Mouse (Mus musculus) stomach, embryonic 15.5 days (tissue): ENCODE measurements around the gene Ihh. TPM values are rescaled to one million over a fixed set of nuclear protein-coding genes. Genes with fewer than 3 reads are reported as not detected.

Experiments
- ATAC-seq: fragments of 200-750 bp; cut with Nextera tagmentation; 2 replicates; pipeline ENCODE4 v1.8.0; 2017; ENCODE audit warnings: low read depth, moderate number of reproducible peaks, moderate TSS enrichment; ENCODE audit not compliant: insufficient read depth, low FRiP score
- H3K27ac ChIP-seq: fragments of 300-500 bp; sonication (generic); 2 replicates; pipeline ENCODE4 v1.5.1; 2015; ENCODE audit warnings: mild to moderate bottlenecking, inconsistent platforms
- H3K27me3 ChIP-seq: fragments of 300-500 bp; sonication (generic); replicated peaks from 2 replicates; pipeline ENCODE4 v1.6.1; 2015; ENCODE audit warnings: inconsistent platforms
- H3K36me3 ChIP-seq: fragments of 300-500 bp; sonication (generic); 2 replicates; pipeline ENCODE4 v1.6.1; 2015; ENCODE audit warnings: inconsistent platforms
- H3K4me1 ChIP-seq: fragments of 300-500 bp; sonication (generic); 2 replicates; pipeline ENCODE4 v1.6.1; 2015; ENCODE audit warnings: inconsistent platforms
- H3K4me2 ChIP-seq: fragments of 300-500 bp; sonication (generic); 2 replicates; pipeline ENCODE4 v1.6.1; 2015; ENCODE audit warnings: mild to moderate bottlenecking, inconsistent platforms
- H3K4me3 ChIP-seq: fragments of 300-500 bp; sonication (generic); replicated peaks from 2 replicates; pipeline ENCODE4 v1.5.1; 2015; ENCODE audit warnings: inconsistent platforms
- H3K9ac ChIP-seq: fragments of 300-500 bp; sonication (generic); 2 replicates; pipeline ENCODE4 v1.6.1; 2015; ENCODE audit warnings: inconsistent platforms
- H3K9me3 ChIP-seq: fragments of 300-500 bp; sonication (generic); 2 replicates; pipeline ENCODE4 v1.6.1; 2016; ENCODE audit warnings: inconsistent platforms
- WGBS: fragments of 180-500 bp; shearing (Covaris S2); methylation state at CpG from one replicate; pipeline ENCODE4 v1.1.7; 2015; 5-methylcytosine and 5-hydroxymethylcytosine counted together
- polyA plus RNA-seq: library from polyadenylated mRNA; unstranded; fragments of >200 nt; fragmentation: Nextera tagmentation; extraction: Ambion mirVana; gene quantifications from 2 replicates; pipeline ENCODE4 v1.2.1, GENCODE M21; 2015

The Ihh gene
- polyA plus RNA-seq, 1 experiment from 2014 or later = 24.3 TPM

DNA sequence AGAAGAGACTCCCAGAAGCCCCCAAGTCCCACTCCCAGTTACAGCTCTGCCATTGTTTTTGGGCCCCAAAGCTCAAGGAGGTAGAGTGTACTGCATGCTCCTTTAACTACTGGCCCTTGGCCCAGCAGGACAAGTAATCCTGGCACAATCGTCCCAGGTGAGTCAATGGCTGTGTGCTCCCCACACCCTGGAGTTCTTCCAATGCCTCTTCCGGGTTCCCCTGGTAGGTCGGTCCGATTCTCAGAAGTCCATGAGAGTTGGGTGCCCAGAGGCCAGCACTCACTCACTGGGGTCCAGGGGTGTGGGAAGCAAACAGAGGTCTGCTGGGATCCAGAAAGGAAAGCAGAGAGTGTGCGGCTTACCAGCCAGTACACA lies 11.4 kb upstream of the Ihh start:
- Histone ChIP-seq H3K4me3 (no peak overlapping the region), H3K9ac (no peak overlapping the region), H3K36me3 (no peaks in the 10 kb centered on the region), H3K9me3 (no peaks in the 10 kb centered on the region), H3K4me2 (peak overlapping the region; percentile 12; the same call in 1 of the 2 replicates), H3K27me3 (no peaks in the 10 kb centered on the region), H3K4me1 (peaks cover 10% of the 10 kb centered on the region), H3K27ac (peak overlapping the region; percentile 80)
- WGBS = 66% methylated on average over 5 of the region's 5 CpGs
- peak; percentile 45; the same call in 1 of the 2 replicates for ATAC-seq

DNA sequence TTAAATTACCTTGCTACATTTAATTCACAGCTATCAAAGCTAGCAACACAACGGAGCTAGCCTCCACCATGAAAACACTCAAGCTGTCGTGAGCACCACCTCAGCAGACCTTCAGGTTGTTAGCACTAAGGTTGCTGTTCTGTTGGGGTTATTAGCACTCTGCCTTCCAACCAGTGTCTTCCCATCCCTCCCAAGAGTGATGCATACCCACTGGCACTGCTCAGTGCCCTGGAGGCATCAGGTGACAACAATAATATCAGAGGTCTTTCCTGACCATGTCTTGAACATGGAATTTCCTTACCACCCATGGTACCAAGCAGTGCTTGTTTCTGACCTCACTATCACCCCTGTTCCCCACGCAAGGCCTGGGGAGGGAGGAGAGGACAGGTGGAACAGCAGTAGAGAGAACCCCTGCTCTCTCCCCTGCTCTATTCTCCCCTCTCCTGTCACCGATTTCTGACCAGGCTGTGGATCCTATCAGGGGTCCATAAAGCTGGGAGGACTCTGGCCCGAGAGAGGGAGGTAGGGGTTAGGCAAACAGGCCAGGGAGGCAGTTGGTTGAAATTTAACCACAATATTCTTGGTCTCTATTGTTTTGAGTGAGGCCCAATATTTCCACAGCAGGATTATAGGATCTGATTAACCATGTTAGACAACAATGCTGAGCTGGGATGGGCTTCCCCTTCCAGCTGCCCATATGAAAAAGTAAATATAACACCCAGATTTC lies 10.8 kb upstream of the Ihh start:
- Histone ChIP-seq H3K36me3 (no peaks in the 10 kb centered on the region), H3K4me3 (no peak overlapping the region), H3K4me1 (peaks cover 5% of the 10 kb centered on the region), H3K27ac (peak overlapping the region; percentile 80), H3K9me3 (no peaks in the 10 kb centered on the region), H3K27me3 (no peaks in the 10 kb centered on the region), H3K9ac (no peak overlapping the region), H3K4me2 (peak overlapping the region; percentile 13; the same call in 1 of the 2 replicates)
- ATAC-seq = peak; percentile 75
- WGBS = 63% methylated on average over 5 of the region's 5 CpGs

DNA sequence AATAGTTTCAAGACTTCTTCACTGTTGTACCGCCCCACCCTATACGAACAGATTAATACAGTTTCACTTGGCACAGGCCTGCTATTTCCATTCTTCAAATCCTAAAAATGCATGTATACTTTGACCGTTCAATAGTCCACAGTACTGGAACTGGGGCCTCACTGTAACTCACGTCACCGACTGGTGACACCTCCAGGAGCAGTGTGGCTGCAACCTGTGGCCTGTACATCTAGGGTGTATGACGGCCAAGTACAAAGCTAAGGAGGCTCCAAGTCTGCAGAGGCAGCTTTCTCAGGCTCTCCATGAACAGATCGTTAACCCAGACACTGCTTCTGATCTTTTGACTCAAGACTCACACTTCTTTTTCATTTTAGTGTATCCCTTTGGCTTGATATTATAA lies 10.2 kb upstream of the Ihh start:
- WGBS = 78% methylated on average over 7 of the region's 7 CpGs
- Histone ChIP-seq H3K4me2 (no peak overlapping the region), H3K4me1 (peaks cover 5% of the 10 kb centered on the region), H3K9me3 (no peaks in the 10 kb centered on the region), H3K4me3 (no peak overlapping the region), H3K27me3 (no peaks in the 10 kb centered on the region; the same call in 1 of the 2 replicates), H3K36me3 (no peaks in the 10 kb centered on the region), H3K9ac (no peak overlapping the region), H3K27ac (peak overlapping the region; percentile 80)
- 0 out of 2 replicates have a peak, but pooled peaks have one; percentile 20 for ATAC-seq

DNA sequence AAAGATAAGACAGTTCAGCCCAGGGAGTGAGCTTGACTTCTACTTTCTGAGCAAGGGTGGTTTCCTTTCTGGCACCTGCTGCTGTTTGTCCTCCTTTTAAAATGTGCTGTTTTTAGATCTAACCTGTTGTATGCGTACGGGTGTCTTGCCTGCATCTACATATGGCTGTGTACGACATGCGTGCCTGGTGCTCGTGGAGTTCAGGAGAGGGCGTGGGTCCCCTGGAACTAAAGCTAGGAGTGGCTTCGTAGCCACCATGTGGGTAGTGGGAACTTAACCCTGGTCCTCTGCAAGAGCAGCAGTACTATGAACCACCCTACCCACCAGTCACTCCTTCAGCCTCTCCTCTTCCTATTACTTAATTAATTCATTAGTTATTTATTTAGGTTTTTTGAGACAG lies 8.6 kb upstream of the Ihh start:
- Histone ChIP-seq H3K27me3 (peaks cover 4% of the 10 kb centered on the region), H3K4me3 (no peak overlapping the region), H3K9ac (no peak overlapping the region), H3K27ac (peak overlapping the region; percentile 51), H3K36me3 (no peaks in the 10 kb centered on the region), H3K9me3 (no peaks in the 10 kb centered on the region), H3K4me2 (no peak overlapping the region), H3K4me1 (peaks cover 5% of the 10 kb centered on the region)
- no peak for ATAC-seq
- 83% methylated on average over 7 of the region's 7 CpGs for WGBS

DNA sequence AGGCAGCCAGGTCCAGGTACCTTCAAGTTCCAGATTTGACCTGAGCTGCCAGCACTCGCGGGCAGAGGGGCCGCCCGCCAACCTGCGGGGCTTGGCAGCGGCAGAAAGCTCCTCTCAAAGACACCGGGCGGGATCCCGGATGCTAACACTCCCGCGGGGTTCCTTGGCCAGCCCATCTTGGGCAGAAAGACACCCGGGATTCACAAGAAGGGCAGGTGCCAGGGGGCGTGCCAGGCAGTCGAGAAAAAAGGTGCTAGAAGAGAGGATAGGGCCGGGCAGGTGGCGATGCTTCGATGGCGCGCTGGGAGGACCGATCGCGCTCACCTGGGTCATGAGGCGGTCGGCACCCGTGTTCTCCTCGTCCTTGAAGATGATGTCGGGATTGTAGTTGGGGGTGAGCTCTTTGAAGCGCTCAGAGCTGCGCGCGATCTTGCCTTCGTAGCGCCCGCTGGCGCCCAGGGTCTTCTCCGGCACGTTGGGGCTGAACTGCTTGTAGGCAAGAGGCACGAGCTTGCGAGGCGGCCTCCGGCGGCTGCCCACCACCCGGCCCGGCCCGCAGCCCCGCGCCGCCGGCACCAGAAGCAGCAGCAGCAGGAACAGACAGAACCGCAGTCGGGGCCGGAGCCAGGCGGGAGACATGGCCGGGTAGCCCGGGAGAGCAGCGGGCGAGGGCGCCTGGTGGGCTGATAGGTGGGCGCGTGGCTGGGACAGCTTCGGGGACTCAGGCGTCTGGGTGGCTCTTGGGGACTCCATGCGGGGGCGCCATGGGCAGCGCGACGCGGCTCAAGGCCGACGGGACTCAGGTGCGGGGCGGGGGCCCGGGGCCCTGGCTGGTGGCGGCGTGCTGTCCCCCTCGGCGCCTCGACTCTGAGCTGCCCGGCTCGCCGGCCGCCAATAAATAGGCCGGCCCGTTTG lies 639 bp downstream of the Ihh start:
- H3K27me3 ChIP-seq = peaks cover 85% of the 10 kb centered on the region
- H3K4me2 ChIP-seq = peak overlapping the region; percentile 80
- no peaks in the 10 kb centered on the region for H3K36me3 ChIP-seq
- H3K9ac ChIP-seq = 0 out of 2 replicates have a peak overlapping the region, but pooled peaks have one; percentile 9
- WGBS = 1% methylated on average over 78 of the region's 84 CpGs
- peaks cover 29% of the 10 kb centered on the region for H3K4me1 ChIP-seq
- H3K4me3 ChIP-seq = peak overlapping the region; percentile 49
- peak; percentile 5; the same call in 1 of the 2 replicates for ATAC-seq
- H3K9me3 ChIP-seq = no peaks in the 10 kb centered on the region
- H3K27ac ChIP-seq = peak overlapping the region; percentile 78

DNA sequence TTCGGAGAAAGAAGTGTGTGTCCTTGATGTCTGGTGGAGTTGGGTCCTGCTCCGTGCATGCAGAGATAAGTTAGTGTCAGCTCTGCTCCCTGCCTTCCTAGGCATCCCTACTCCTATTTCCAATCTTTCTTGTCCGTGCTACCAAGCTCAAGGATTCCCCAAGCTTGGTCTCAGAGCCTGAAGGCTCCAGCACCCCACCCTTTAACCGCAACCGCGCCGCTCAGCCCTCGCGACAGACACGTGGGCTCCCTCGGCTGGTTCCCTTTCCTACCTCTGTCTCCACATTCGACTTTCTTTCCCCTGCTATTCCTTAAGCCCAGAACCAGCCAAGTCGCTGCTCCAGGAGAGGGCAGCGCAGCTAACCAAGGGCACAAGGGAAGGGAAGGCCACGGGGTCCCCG lies 1.4 kb downstream of the Ihh start:
- H3K27ac ChIP-seq = peak overlapping the region; percentile 78
- WGBS = 2% methylated on average over 16 of the region's 16 CpGs
- no peaks in the 10 kb centered on the region for H3K36me3 ChIP-seq
- peaks cover 81% of the 10 kb centered on the region for H3K27me3 ChIP-seq
- H3K4me1 ChIP-seq = peaks cover 29% of the 10 kb centered on the region
- peak overlapping the region; percentile 9; the same call in 1 of the 2 replicates for H3K9ac ChIP-seq
- H3K4me2 ChIP-seq = 0 out of 2 replicates have a peak overlapping the region, but pooled peaks have one; percentile 8
- ATAC-seq = no peak
- H3K9me3 ChIP-seq = no peaks in the 10 kb centered on the region
- H3K4me3 ChIP-seq = peak overlapping the region; percentile 49

DNA sequence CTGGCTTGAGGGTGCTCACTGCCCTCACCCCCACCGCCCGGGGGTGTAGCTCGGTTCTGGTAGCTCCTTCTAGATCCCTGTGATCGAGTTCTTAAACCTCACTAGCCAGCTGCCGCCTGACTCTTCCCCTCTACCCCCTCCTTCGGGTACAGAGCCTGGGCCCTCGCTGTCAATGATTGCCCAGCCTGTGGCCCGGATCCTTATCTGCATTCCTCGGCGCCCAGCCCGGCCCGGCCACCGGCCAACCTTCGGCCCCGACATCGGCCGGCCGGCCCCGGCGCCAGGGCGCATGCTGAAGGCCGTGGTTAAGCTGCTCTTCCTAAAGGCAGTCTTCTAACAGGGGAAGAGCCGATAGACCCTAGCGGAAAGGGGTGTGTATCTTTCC lies 1.8 kb downstream of the Ihh start:
- H3K9ac ChIP-seq = peak overlapping the region; percentile 9; the same call in 1 of the 2 replicates
- H3K27me3 ChIP-seq = peaks cover 81% of the 10 kb centered on the region
- peaks cover 29% of the 10 kb centered on the region for H3K4me1 ChIP-seq
- no peak; the same call in 1 of the 2 replicates for ATAC-seq
- peak overlapping the region; percentile 19; the same call in 1 of the 2 replicates for H3K4me2 ChIP-seq
- no peaks in the 10 kb centered on the region for H3K9me3 ChIP-seq
- H3K27ac ChIP-seq = peak overlapping the region; percentile 78; the same call in 1 of the 2 replicates
- no peaks in the 10 kb centered on the region for H3K36me3 ChIP-seq
- peak overlapping the region; percentile 49 for H3K4me3 ChIP-seq
- 3% methylated on average over 24 of the region's 24 CpGs for WGBS

DNA sequence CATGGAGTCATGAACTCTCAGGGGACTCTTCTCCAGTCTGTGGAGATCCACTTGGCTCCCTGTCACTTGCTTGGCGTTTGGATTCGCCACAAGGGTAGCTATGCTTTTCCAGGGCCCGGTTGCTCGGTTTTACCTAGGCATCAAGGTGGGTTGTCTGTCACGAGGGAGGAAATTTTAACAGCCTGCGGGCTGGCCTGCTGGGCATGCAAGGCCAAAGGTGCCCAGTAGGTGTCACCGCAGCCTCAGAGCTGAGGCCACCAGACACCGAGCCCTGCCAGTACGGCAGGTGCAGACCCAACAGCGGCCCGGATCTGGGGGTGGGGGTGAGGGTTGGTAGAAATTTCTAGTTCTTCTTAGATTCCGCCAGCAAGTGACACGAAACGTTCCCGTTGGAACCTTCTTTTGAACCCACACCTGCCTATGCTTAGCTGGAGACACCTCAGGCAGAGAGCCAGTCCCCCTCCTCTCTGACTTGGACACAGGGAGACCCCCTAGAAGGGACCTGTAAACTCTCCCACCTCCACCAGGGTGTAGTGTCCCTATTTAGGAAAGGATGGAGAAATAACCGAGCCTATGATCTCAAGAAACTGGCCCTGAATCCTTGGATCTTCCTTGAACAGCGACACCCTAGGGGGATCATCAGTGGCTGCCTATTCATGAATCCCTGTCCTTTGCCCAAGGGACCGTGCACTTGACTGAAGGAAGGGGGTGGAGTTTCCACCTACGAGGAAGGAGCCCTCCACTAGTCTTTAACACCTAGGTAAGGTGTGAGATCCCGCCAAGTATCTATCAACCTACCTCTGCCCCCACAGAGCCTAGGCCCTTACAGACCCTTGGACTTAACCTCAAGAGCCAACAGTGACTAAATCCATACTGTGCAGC lies 2.4 kb downstream of the Ihh start:
- ATAC-seq = peak; percentile 20; the same call in 1 of the 2 replicates
- Histone ChIP-seq H3K27me3 (peaks cover 80% of the 10 kb centered on the region), H3K4me3 (peak overlapping the region; percentile 49), H3K4me2 (peak overlapping the region; percentile 74), H3K4me1 (peaks cover 29% of the 10 kb centered on the region), H3K27ac (peak overlapping the region; percentile 78; the same call in 1 of the 2 replicates), H3K9me3 (no peaks in the 10 kb centered on the region), H3K36me3 (no peaks in the 10 kb centered on the region), H3K9ac (peak overlapping the region; percentile 9; the same call in 1 of the 2 replicates)
- 1% methylated on average over 20 of the region's 20 CpGs for WGBS

DNA sequence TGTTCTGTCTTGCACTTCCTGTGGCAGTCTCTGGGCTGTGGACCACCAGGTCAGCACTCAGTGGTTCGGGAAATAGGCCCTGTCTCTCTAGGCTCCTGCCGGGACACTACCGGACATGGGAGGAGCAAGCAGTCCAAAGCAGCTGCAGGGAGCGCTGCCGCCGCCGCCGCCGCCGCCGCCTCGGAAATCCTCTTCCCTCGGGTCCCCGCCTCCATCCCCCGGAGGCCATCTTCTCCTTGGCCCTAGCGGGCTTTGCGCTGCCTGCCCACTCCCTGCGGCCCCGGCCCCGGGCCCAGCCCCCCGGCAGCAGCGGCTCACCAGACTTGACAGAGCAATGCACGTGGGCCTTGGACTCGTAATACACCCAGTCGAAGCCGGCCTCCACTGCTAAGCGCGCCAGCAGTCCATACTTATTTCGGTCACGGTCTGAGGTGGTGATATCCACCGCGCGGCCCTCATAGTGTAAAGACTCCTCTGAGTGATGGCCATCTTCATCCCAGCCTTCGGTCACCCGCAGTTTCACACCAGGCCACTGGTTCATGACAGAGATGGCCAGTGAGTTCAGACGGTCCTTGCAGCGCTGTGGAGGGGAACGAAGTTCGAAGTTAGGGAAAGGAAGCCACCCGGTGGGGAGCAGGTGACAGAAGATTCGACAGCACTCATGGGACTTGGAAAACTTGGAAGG lies 3.3 kb downstream of the Ihh start:
- Histone ChIP-seq H3K27me3 (peaks cover 71% of the 10 kb centered on the region), H3K4me1 (peaks cover 29% of the 10 kb centered on the region), H3K27ac (no peak overlapping the region), H3K4me2 (peak overlapping the region; percentile 74), H3K4me3 (peak overlapping the region; percentile 49), H3K9me3 (no peaks in the 10 kb centered on the region), H3K36me3 (no peaks in the 10 kb centered on the region), H3K9ac (peak overlapping the region; percentile 9; the same call in 1 of the 2 replicates)
- 2% methylated on average over 41 of the region's 41 CpGs for WGBS
- no peak for ATAC-seq

DNA sequence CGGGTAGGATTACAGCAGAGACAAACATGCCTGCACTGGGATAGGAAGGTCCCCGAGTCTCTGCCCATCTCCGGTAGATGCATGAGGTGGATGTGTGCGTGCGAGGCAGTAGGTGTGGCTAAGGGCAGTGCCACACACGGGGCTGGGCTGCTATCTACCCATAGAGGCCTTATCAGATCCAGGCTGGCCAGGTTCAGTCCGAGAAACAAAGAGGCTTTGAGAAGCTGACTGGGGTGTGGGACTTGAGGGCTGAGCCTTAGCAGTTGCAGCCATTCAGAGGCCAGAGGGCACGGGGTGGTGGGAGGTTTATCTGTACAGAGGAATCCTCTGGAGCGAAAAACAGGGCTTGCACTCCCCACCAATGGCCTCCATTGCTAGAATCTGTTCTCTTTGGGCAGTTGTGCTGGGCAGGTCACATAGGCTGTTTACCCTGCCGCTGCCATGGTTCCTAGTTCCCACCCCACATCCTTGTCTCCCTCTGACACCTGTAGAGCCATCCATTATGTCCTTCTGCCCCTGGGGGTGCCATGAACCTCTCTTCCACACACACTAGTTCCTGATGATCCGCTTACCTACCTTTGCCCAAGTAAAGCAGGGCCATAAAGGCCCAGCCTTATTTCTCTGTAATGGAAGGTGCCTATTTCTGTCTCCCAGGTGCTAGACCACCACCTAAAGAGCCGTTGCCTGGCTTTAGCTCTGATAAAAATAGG lies 9.7 kb downstream of the Ihh start:
- Histone ChIP-seq H3K27me3 (peaks cover 12% of the 10 kb centered on the region; the same call in 1 of the 2 replicates), H3K27ac (peak overlapping the region; percentile 16; the same call in 1 of the 2 replicates), H3K4me1 (no peaks in the 10 kb centered on the region), H3K36me3 (no peaks in the 10 kb centered on the region), H3K4me3 (no peak overlapping the region), H3K9ac (no peak overlapping the region), H3K4me2 (no peak overlapping the region), H3K9me3 (no peaks in the 10 kb centered on the region)
- WGBS = 43% methylated on average over 12 of the region's 12 CpGs
- ATAC-seq = peak; percentile 89
